In genomic region chr8:70833018-70833482, GRCm38 (mm10) we compare ENCODE assay signal across 8 mouse cellular contexts. TPM values are rescaled to one million over a fixed set of nuclear protein-coding genes. Genes with fewer than 3 reads are reported as not detected.
DNase-seq lines count a peak whose midpoint lies in the region; ATAC-seq and TF ChIP-seq lines count a peak whose summit lies in the region.
"Had no signal": no experiment of that assay in that cellular context is flagged by ENCODE, and none has a peak within 500 bp of the region (broad histone marks: within the 10 kb centered on the region; RNA-seq: fewer than 3 reads in every experiment).

No protein-coding gene starts in this region.

- TF ChIP-seq EP300 in stomach, postnatal 0 days (optimal IDR thresholded peaks at IDR 0.05), result no peak

- no peak for TF ChIP-seq CTCF in spleen, adult 2 months (IDR thresholded peaks at IDR 0.05; ENCODE audit: extremely low read depth, insufficient read depth, insufficient read length, insufficient replicate concordance)
- no peak for TF ChIP-seq CTCF in stomach, postnatal 0 days (IDR thresholded peaks at IDR 0.05; ENCODE audit: low read depth)

- no peak for TF ChIP-seq POLR2A in spleen, adult 2 months (IDR thresholded peaks at IDR 0.05; ENCODE audit: low read depth, low read length)
- TF ChIP-seq POLR2A in limb, embryonic 14.5 days (IDR thresholded peaks at IDR 0.05; ENCODE audit: borderline replicate concordance, extremely low read depth, insufficient read depth, insufficient read length), result no peak

- H3K9me3 ChIP-seq in heart, embryonic 10.5 days, result no peaks in the 10 kb centered on the region
- H3K9me3 ChIP-seq in limb, embryonic 14.5 days (ENCODE audit: control insufficient read depth, low read length), result no peaks in the 10 kb centered on the region
- no peaks in the 10 kb centered on the region for H3K9me3 ChIP-seq in stomach, postnatal 0 days (ENCODE audit: control insufficient read depth, low read length)
- no peaks in the 10 kb centered on the region for H3K9me3 ChIP-seq in forebrain, embryonic 14.5 days (replicated peaks; ENCODE audit: control insufficient read depth, low read length)
- H3K9me3 ChIP-seq: neural tube, embryonic 12.5 days had no signal

- peak overlapping the region; percentile 85 for H3K27ac ChIP-seq in spleen, adult 2 months (ENCODE audit: insufficient read depth, low read length)
- H3K27ac ChIP-seq in heart, embryonic 10.5 days, result peak overlapping the region; percentile 42
- H3K27ac ChIP-seq in limb, embryonic 14.5 days (replicated peaks; ENCODE audit: low read depth, low read length), result no peak overlapping the region
- H3K27ac ChIP-seq in stomach, postnatal 0 days (replicated peaks), result peak overlapping the region; percentile 24; the same call in 1 of the 2 replicates
- no peak overlapping the region for H3K27ac ChIP-seq in forebrain, embryonic 14.5 days (ENCODE audit: low read depth, low read length)
- H3K27ac ChIP-seq: neural tube, embryonic 12.5 days had no signal

- DNase-seq in spleen, adult 2 months (ENCODE audit: low read depth in 1 of 2, low spot score in 2 of 2), result no peak
- DNase-seq in spleen, postnatal 10 days (ENCODE audit: low spot score in 2 of 2), result no peak
- no peak for DNase-seq in heart, embryonic 10.5 days (ENCODE audit: low spot score)
- no peak for DNase-seq in limb, embryonic 14.5 days (ENCODE audit: low spot score)
- no peak for DNase-seq in stomach, postnatal 0 days (ENCODE audit: low spot score)
- no peak for DNase-seq in forebrain, embryonic 14.5 days (ENCODE audit: low spot score)
- no peak for DNase-seq in cerebellum, postnatal 14 days

- WGBS in spleen, adult 2 months, result 17% methylated on average over 9 of the region's 9 CpGs
- WGBS in heart, embryonic 10.5 days, result 54% methylated on average over 9 of the region's 9 CpGs
- WGBS in limb, embryonic 14.5 days, result 50% methylated on average over 9 of the region's 9 CpGs
- WGBS in stomach, postnatal 0 days, result 49% methylated on average over 9 of the region's 9 CpGs
- 64% methylated on average over 9 of the region's 9 CpGs for WGBS in forebrain, embryonic 14.5 days

- H3K4me2 ChIP-seq in limb, embryonic 14.5 days (replicated peaks; ENCODE audit: low read depth, low read length, severe bottlenecking), result no peak overlapping the region
- H3K4me2 ChIP-seq in stomach, postnatal 0 days (replicated peaks; ENCODE audit: low read depth), result no peak overlapping the region
- H3K4me2 ChIP-seq in forebrain, embryonic 14.5 days (ENCODE audit: low read length), result no peak overlapping the region
- H3K4me2 ChIP-seq: neural tube, embryonic 12.5 days had no signal

- H3K27me3 ChIP-seq in spleen, adult 2 months (ENCODE audit: control insufficient read depth, insufficient read depth, low read length), result no peaks in the 10 kb centered on the region
- peaks cover 27% of the 10 kb centered on the region; the same call in 1 of the 2 replicates for H3K27me3 ChIP-seq in heart, embryonic 10.5 days (ENCODE audit: insufficient read depth, poor library complexity, severe bottlenecking)
- H3K27me3 ChIP-seq in limb, embryonic 14.5 days (ENCODE audit: control insufficient read depth, insufficient read depth, low read length), result no peaks in the 10 kb centered on the region
- no peaks in the 10 kb centered on the region for H3K27me3 ChIP-seq in stomach, postnatal 0 days (ENCODE audit: control insufficient read depth, insufficient read depth, low read length)
- H3K27me3 ChIP-seq in forebrain, embryonic 14.5 days (replicated peaks; ENCODE audit: control insufficient read depth, insufficient read depth, low read length), result no peaks in the 10 kb centered on the region
- H3K27me3 ChIP-seq: neural tube, embryonic 12.5 days had no signal

- H3K4me1 ChIP-seq in spleen, adult 2 months (ENCODE audit: control insufficient read depth, insufficient read depth, insufficient read length), result peaks cover 14% of the 10 kb centered on the region; the same call in 1 of the 2 replicates
- peaks cover 18% of the 10 kb centered on the region for H3K4me1 ChIP-seq in heart, embryonic 10.5 days
- no peaks in the 10 kb centered on the region for H3K4me1 ChIP-seq in limb, embryonic 14.5 days (ENCODE audit: control insufficient read depth, insufficient read depth, low read length)
- H3K4me1 ChIP-seq in stomach, postnatal 0 days (replicated peaks; ENCODE audit: control insufficient read depth, insufficient read depth), result no peaks in the 10 kb centered on the region
- H3K4me1 ChIP-seq in forebrain, embryonic 14.5 days (ENCODE audit: control insufficient read depth, insufficient read depth, low read length), result no peaks in the 10 kb centered on the region

- 0 out of 2 replicates have a peak overlapping the region, but pooled peaks have one; percentile 12 for H3K9ac ChIP-seq in limb, embryonic 14.5 days (ENCODE audit: low read depth, low read length, severe bottlenecking)
- no peak overlapping the region for H3K9ac ChIP-seq in stomach, postnatal 0 days (ENCODE audit: low read length)
- H3K9ac ChIP-seq in forebrain, embryonic 14.5 days (ENCODE audit: low read length), result no peak overlapping the region

- no peak for ATAC-seq in limb, embryonic 14.5 days (ENCODE audit: low FRiP score, low read depth)
- ATAC-seq in stomach, postnatal 0 days (ENCODE audit: low FRiP score, low TSS enrichment), result 0 out of 2 replicates have a peak, but pooled peaks have one; percentile 18
- no peak for ATAC-seq in forebrain, embryonic 14.5 days

- H3K36me3 ChIP-seq in spleen, adult 2 months (ENCODE audit: control insufficient read depth, insufficient read depth, low read length), result peaks cover 16% of the 10 kb centered on the region
- peaks cover 5% of the 10 kb centered on the region; the same call in 1 of the 2 replicates for H3K36me3 ChIP-seq in heart, embryonic 10.5 days
- peaks cover 18% of the 10 kb centered on the region; the same call in 1 of the 2 replicates for H3K36me3 ChIP-seq in limb, embryonic 14.5 days (ENCODE audit: control insufficient read depth, insufficient read depth, low read length)
- no peaks in the 10 kb centered on the region; the same call in 1 of the 2 replicates for H3K36me3 ChIP-seq in stomach, postnatal 0 days (ENCODE audit: control insufficient read depth, insufficient read depth, low read length)
- H3K36me3 ChIP-seq in forebrain, embryonic 14.5 days (ENCODE audit: control insufficient read depth, insufficient read depth, low read length), result 0 out of 2 replicates have a peak, but pooled peaks cover 2% of the 10 kb centered on the region

- peak overlapping the region; percentile 22; the same call in 1 of the 2 replicates for H3K4me3 ChIP-seq in spleen, adult 2 months (ENCODE audit: extremely low read depth, insufficient read depth, insufficient read length)
- 0 out of 2 replicates have a peak overlapping the region, but pooled peaks have one; percentile 12 for H3K4me3 ChIP-seq in heart, embryonic 10.5 days
- H3K4me3 ChIP-seq in limb, embryonic 14.5 days (replicated peaks; ENCODE audit: low read length), result no peak overlapping the region
- H3K4me3 ChIP-seq in stomach, postnatal 0 days (ENCODE audit: low read depth, low read length), result no peak overlapping the region
- H3K4me3 ChIP-seq in forebrain, embryonic 14.5 days (ENCODE audit: low read depth, low read length), result no peak overlapping the region
- H3K4me3 ChIP-seq: neural tube, embryonic 12.5 days had no signal

RNA-seq across cellular contexts. Expression of gene Arrdc2, which starts 6.5 kb away (rescaled TPM):
- polyA plus RNA-seq in spleen, adult 2 months (2012; rRNA removed), result 73.8 and 74.1 TPM in 2 replicates
- polyA plus RNA-seq in heart, embryonic 10.5 days (2016; fragmentation: Nextera tagmentation; extraction: Ambion mirVana), result 3.7 and 3.8 TPM in 2 replicates
- 21.5 and 36.9 TPM in 2 replicates for polyA plus RNA-seq in limb, embryonic 14.5 days (2012; rRNA removed)
- polyA plus RNA-seq in limb, embryonic 14.5 days (2014; fragmentation: Nextera tagmentation; extraction: Ambion mirVana), result 6.1 and 8.6 TPM in 2 replicates
- polyA plus RNA-seq in stomach, postnatal 0 days (2015; fragmentation: Nextera tagmentation; extraction: Ambion mirVana), result 6.6 and 6.8 TPM in 2 replicates
- polyA plus RNA-seq in forebrain, embryonic 14.5 days (2014; fragmentation: Nextera tagmentation; extraction: Ambion mirVana), result 6.8 and 7.4 TPM in 2 replicates

RNA-seq across cellular contexts. Expression of gene Il12rb1, which starts 24.8 kb away (rescaled TPM):
- polyA plus RNA-seq in spleen, adult 2 months (2012; rRNA removed), result 5.8 and 7.4 TPM in 2 replicates
- polyA plus RNA-seq in heart, embryonic 10.5 days (2016; fragmentation: Nextera tagmentation; extraction: Ambion mirVana), result 0.12 TPM in 1 of 2 replicates, not detected in the other
- polyA plus RNA-seq in limb, embryonic 14.5 days (2012; rRNA removed), result 0.04 and 0.13 TPM in 2 replicates
- 0.21 TPM in 1 of 2 replicates, not detected in the other for polyA plus RNA-seq in limb, embryonic 14.5 days (2014; fragmentation: Nextera tagmentation; extraction: Ambion mirVana)
- 0.19 and 0.29 TPM in 2 replicates for polyA plus RNA-seq in stomach, postnatal 0 days (2015; fragmentation: Nextera tagmentation; extraction: Ambion mirVana)
- polyA plus RNA-seq in forebrain, embryonic 14.5 days (2014; fragmentation: Nextera tagmentation; extraction: Ambion mirVana), result 0.22 TPM in 1 of 2 replicates, not detected in the other
- polyA plus RNA-seq: neural tube, embryonic 12.5 days had no signal

RNA-seq across cellular contexts. Expression of gene Mast3, which starts 28.2 kb away (rescaled TPM):
- polyA plus RNA-seq in spleen, adult 2 months (2012; rRNA removed), result 175 and 297 TPM in 2 replicates
- polyA plus RNA-seq in heart, embryonic 10.5 days (2016; fragmentation: Nextera tagmentation; extraction: Ambion mirVana), result 7.9 and 9.3 TPM in 2 replicates
- polyA plus RNA-seq in limb, embryonic 14.5 days (2012; rRNA removed), result 37.2 and 57.8 TPM in 2 replicates
- polyA plus RNA-seq in limb, embryonic 14.5 days (2014; fragmentation: Nextera tagmentation; extraction: Ambion mirVana), result 14.4 and 16.2 TPM in 2 replicates
- 5.6 and 5.7 TPM in 2 replicates for polyA plus RNA-seq in stomach, postnatal 0 days (2015; fragmentation: Nextera tagmentation; extraction: Ambion mirVana)
- polyA plus RNA-seq in forebrain, embryonic 14.5 days (2014; fragmentation: Nextera tagmentation; extraction: Ambion mirVana), result 15.5 and 18.6 TPM in 2 replicates

RNA-seq across cellular contexts. Expression of gene Kcnn1, which starts 30.0 kb away (rescaled TPM):
- 0.65 and 1.1 TPM in 2 replicates for polyA plus RNA-seq in spleen, adult 2 months (2012; rRNA removed)
- 1.1 and 1.6 TPM in 2 replicates for polyA plus RNA-seq in heart, embryonic 10.5 days (2016; fragmentation: Nextera tagmentation; extraction: Ambion mirVana)
- polyA plus RNA-seq in limb, embryonic 14.5 days (2012; rRNA removed), result 9.1 and 11.2 TPM in 2 replicates
- polyA plus RNA-seq in limb, embryonic 14.5 days (2014; fragmentation: Nextera tagmentation; extraction: Ambion mirVana), result 2.5 and 3.0 TPM in 2 replicates
- polyA plus RNA-seq in stomach, postnatal 0 days (2015; fragmentation: Nextera tagmentation; extraction: Ambion mirVana), result 0.64 and 0.72 TPM in 2 replicates
- 7.3 and 11.3 TPM in 2 replicates for polyA plus RNA-seq in forebrain, embryonic 14.5 days (2014; fragmentation: Nextera tagmentation; extraction: Ambion mirVana)

RNA-seq across cellular contexts. Expression of gene Ccdc124, which starts 40.7 kb away (rescaled TPM):
- polyA plus RNA-seq in spleen, adult 2 months (2012; rRNA removed), result 26.5 and 34.9 TPM in 2 replicates
- 120 and 143 TPM in 2 replicates for polyA plus RNA-seq in heart, embryonic 10.5 days (2016; fragmentation: Nextera tagmentation; extraction: Ambion mirVana)
- polyA plus RNA-seq in limb, embryonic 14.5 days (2012; rRNA removed), result 49.2 and 58.9 TPM in 2 replicates
- polyA plus RNA-seq in limb, embryonic 14.5 days (2014; fragmentation: Nextera tagmentation; extraction: Ambion mirVana), result 96.2 and 97.2 TPM in 2 replicates
- 73.2 and 74.1 TPM in 2 replicates for polyA plus RNA-seq in stomach, postnatal 0 days (2015; fragmentation: Nextera tagmentation; extraction: Ambion mirVana)
- 177 and 182 TPM in 2 replicates for polyA plus RNA-seq in forebrain, embryonic 14.5 days (2014; fragmentation: Nextera tagmentation; extraction: Ambion mirVana)

Comparison
In these comparisons a context has a peak if more than half of its experiments do, and no peak if none do; other contexts are left out.
1. H3K27ac ChIP-seq: peak in spleen, adult 2 months (single experiment), heart, embryonic 10.5 days (single experiment) and stomach, postnatal 0 days (single experiment); none in limb, embryonic 14.5 days (single experiment) and forebrain, embryonic 14.5 days (single experiment).
2. H3K4me3 ChIP-seq: peak in spleen, adult 2 months (single experiment) and heart, embryonic 10.5 days (single experiment); none in limb, embryonic 14.5 days (single experiment), stomach, postnatal 0 days (single experiment) and forebrain, embryonic 14.5 days (single experiment).